Mouse (Mus musculus) kidney, adult 2 months (tissue): Measurements from ENCODE around the gene Erich4. TPM values are rescaled to one million over a fixed set of nuclear protein-coding genes. Genes with fewer than 3 reads are reported as not detected.

Experiments
- DNase-seq: peaks from one replicate; pipeline ENCODE4 v3.0.0; 2021
- H3K27ac ChIP-seq: fragments of 200-500 bp; 2 replicates; pipeline ENCODE4 v1.5.1; 2012; ENCODE audit warnings: low read depth, low read length, control low read depth, inconsistent platforms; ENCODE audit not compliant: insufficient read depth
- H3K27me3 ChIP-seq: fragments of 200-500 bp; replicated peaks from 2 replicates; pipeline ENCODE4 v1.6.1; 2012; ENCODE audit warnings: mild to moderate bottlenecking, moderate library complexity, low read length, inconsistent platforms; ENCODE audit not compliant: control insufficient read depth, insufficient read depth
- H3K36me3 ChIP-seq: fragments of 200-500 bp; 2 replicates; pipeline ENCODE4 v1.6.1; 2012; ENCODE audit warnings: mild to moderate bottlenecking, moderate library complexity, low read length, inconsistent platforms; ENCODE audit not compliant: control insufficient read depth, insufficient read depth
- H3K4me1 ChIP-seq: fragments of 200-500 bp; 2 replicates; pipeline ENCODE4 v1.6.1; 2011; ENCODE audit warnings: low read length; ENCODE audit not compliant: control insufficient read depth, insufficient read depth
- H3K4me3 ChIP-seq: fragments of 200-500 bp; 2 replicates; pipeline ENCODE4 v1.5.1; 2011; ENCODE audit warnings: mild to moderate bottlenecking, low read depth, low read length, control low read depth; ENCODE audit not compliant: insufficient read depth
- CTCF ChIP-seq: fragments of 200-500 bp; conservative IDR thresholded peaks from 2 replicates; pipeline ENCODE4 v1.5.1; 2011; ENCODE audit warnings: low read depth, mild to moderate bottlenecking, control low read depth, low read length, moderate library complexity, mixed read lengths; ENCODE audit not compliant: insufficient read depth, insufficient read length
- POLR2A ChIP-seq: fragments of 200-500 bp; IDR thresholded peaks from one replicate; pipeline ENCODE4 v1.6.1; 2011; ENCODE audit warnings: low read depth, low read length, control low read depth
- WGBS: fragments of 180-500 bp; shearing (Covaris S2); methylation state at CpG from one replicate; pipeline ENCODE4 v1.1.7; 2018; 5-methylcytosine and 5-hydroxymethylcytosine counted together
- polyA plus RNA-seq: library from polyadenylated mRNA; depleted of rRNA; stranded (reverse); fragments of >200 nt; gene quantifications from 2 replicates; pipeline ENCODE4 v1.2.3, GENCODE M21; 2012; rRNA removed

The Erich4 gene
- 31.4 and 49.7 TPM in 2 replicates for polyA plus RNA-seq

DNA sequence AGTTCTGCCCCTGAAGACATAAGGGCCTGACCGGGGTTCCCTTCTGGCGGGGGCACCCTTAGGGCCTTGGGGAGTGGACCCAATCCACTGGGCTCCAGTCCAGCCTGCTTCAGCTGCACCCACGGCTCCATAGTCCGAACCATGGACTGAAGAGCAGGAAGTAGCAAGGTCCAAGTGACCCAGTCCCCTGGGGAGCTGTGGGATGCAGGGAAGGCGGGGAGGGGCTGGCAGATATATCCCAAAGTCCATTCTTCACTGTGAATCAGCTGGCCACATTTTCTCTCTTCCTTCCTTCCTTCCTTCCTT is at the start of gene Erich4:
Gene Erich4, minus strand, starts transcription at position 187 of the 306 bp plus-strand sequence.
- Histone ChIP-seq H3K27me3 (no peaks in the 10 kb centered on the region), H3K36me3 (no peaks in the 10 kb centered on the region), H3K4me1 (peaks cover 12% of the 10 kb centered on the region; the same call in 1 of the 2 replicates), H3K27ac (peak within 1 kb of the TSS; percentile 83), H3K4me3 (peak within 1 kb of the TSS; percentile 52)
- no peak for TF ChIP-seq POLR2A
- no peak for TF ChIP-seq CTCF
- WGBS = 40% methylated on average over 5 of the region's 5 CpGs
- DNase-seq = peak; percentile 94

GRCm38 (mm10) chr7:25658657-25659472 is 43.2 kb upstream of the Erich4 start, which contains the start of the genes Bckdha and Exosc5:
Gene Bckdha (minus strand): TSS chr7:25658981.
Gene Exosc5 (plus strand): TSS chr7:25659164.
- Histone ChIP-seq H3K36me3 (no peaks in the 10 kb centered on the region), H3K4me1 (peaks cover 21% of the 10 kb centered on the region; the same call in 1 of the 2 replicates), H3K27ac (peak within 1 kb of the TSS; percentile 98), H3K4me3 (peak within 1 kb of the TSS; percentile 90), H3K27me3 (no peaks in the 10 kb centered on the region)
- WGBS = under 1% methylated on average over 50 of the region's 50 CpGs
- TF ChIP-seq CTCF (no peak), POLR2A (peak; percentile 73)
- peak; percentile 100 for DNase-seq

- 19% methylated on average over 10 of the region's 10 CpGs for WGBS
- Histone ChIP-seq H3K4me1 (peaks cover 21% of the 10 kb centered on the region; the same call in 1 of the 2 replicates), H3K27ac (peak overlapping the region; percentile 98; the same call in 1 of the 2 replicates), H3K27me3 (no peaks in the 10 kb centered on the region), H3K4me3 (peak overlapping the region; percentile 53), H3K36me3 (no peaks in the 10 kb centered on the region)
- peak; percentile 49 for DNase-seq
- no peak for TF ChIP-seq CTCF
- TF ChIP-seq POLR2A = no peak
These were observed 42.1 kb upstream of the Erich4 start for GRCm38 (mm10) chr7:25657785-25658184.

DNA sequence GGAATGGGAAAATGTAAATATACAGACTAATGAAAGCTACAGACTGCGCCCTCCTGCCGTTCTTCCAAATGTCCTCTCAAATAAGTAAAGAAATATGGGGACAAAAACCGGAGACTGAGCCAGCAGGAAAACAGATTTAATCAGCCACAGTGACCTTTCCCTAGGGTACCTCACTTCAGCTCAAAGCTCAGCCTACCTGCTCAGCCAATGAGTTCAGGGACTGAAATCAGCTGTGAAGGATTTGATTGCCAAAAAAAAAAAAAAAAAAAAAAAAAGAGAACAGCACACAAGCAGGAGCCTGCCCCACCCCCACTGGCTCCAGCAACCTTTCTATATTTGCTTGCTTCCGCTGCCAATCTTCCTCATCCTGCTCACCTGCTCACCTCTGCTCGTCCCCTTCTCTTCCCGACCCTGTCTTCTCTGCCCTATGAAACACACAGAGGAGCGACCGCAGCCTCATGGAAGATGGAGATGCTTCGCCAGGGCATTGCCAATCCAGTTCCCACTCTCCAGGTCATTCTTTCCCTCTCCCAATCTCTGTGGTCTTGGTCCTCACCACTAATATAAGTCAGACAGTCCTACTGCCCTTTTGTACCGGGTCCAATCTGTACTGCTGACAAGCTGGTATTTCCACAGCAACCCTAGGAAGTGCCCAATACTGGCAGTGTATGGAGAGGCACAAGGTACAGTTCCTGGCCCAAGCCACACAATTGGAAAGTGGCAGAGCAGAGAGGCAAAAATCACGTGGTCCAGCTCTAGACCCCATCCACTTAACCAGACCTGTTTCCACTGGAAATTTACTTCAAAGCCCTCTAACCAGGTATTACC is 40.1 kb upstream of the Erich4 start:
- H3K27me3 ChIP-seq = no peaks in the 10 kb centered on the region
- TF ChIP-seq CTCF = no peak
- no peak for TF ChIP-seq POLR2A
- peak; percentile 82 for DNase-seq
- WGBS = 46% methylated on average over 11 of the region's 11 CpGs
- H3K4me3 ChIP-seq = peak overlapping the region; percentile 9; the same call in 1 of the 2 replicates
- H3K36me3 ChIP-seq = no peaks in the 10 kb centered on the region
- H3K27ac ChIP-seq = peak overlapping the region; percentile 76
- H3K4me1 ChIP-seq = peaks cover 21% of the 10 kb centered on the region; the same call in 1 of the 2 replicates

GRCm38 (mm10) chr7:25652244-25652759 is 36.6 kb upstream of the Erich4 start:
- no peak overlapping the region for H3K27ac ChIP-seq
- no peak for DNase-seq
- H3K36me3 ChIP-seq = no peaks in the 10 kb centered on the region
- no peak overlapping the region for H3K4me3 ChIP-seq
- no peaks in the 10 kb centered on the region for H3K27me3 ChIP-seq
- WGBS = 80% methylated on average over 12 of the region's 12 CpGs
- TF ChIP-seq CTCF (no peak), POLR2A (no peak)
- peaks cover 25% of the 10 kb centered on the region; the same call in 1 of the 2 replicates for H3K4me1 ChIP-seq

DNA sequence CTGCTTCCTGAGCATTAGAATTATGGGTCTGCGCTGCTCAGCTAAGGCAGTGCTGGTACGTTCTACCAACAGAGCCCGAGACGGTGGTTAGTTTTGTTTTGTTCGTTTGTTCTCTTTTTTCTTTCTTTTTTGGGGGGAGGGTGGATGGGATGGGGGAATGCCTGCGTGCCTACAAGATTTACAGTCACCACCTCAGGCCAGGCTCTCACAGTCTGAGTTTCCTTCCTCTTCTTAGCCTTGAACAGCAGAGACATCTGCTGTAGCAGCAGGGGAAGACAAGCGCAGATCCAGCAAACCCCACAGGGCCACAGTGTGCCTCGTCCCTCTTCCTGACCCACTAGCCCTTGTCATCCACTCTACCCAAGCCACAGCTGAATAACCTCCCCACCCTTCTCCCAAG is 35.6 kb upstream of the Erich4 start:
- Histone ChIP-seq H3K27ac (no peak overlapping the region), H3K27me3 (no peaks in the 10 kb centered on the region), H3K36me3 (no peaks in the 10 kb centered on the region), H3K4me1 (peaks cover 18% of the 10 kb centered on the region; the same call in 1 of the 2 replicates), H3K4me3 (no peak overlapping the region)
- 74% methylated on average over 8 of the region's 8 CpGs for WGBS
- no peak for DNase-seq
- TF ChIP-seq CTCF = 0 out of 2 replicates have a peak, but pooled peaks have one; percentile 27
- TF ChIP-seq POLR2A = no peak
